Mouse (Mus musculus): Measurements from ENCODE around the gene Gadl1. TPM values are rescaled to one million over a fixed set of nuclear protein-coding genes. Genes with fewer than 3 reads are reported as not detected.
"Not testable (repeated sequence)": the region's sequence is repeated elsewhere in the genome, so short reads cannot be mapped to it uniquely, and the experiment has no call there.

Gene Gadl1
- total and polyA plus RNA-seq, 2 experiments from 2014 or later, result 0.19 to 0.50 TPM

DNA sequence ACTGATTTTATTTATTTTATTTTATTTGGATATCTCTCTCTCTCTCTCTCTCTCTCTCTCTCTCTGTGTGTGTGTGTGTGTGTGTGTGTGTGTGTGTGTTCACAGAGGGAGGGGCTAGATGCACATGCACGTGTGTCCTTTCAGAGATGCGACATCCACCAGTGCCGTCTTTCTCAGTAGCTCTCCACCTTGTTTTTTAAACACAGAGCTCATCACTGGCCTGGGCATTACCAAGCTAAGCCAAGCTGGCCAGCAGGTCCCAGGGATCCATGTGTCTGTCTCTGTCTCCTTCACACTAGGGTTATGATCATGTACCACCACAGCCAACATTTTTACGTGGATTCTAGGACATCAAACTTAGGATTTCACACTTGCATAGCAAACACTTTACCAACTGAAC, 130.7 kb downstream of the Gadl1 start:
- Histone ChIP-seq H3K36me3 (ENCODE audit: insufficient read depth) (no peaks in the 10 kb centered on the region), H3K4me1 (ENCODE audit: insufficient read depth) (no peaks in the 10 kb centered on the region), H3K27ac (ENCODE audit: low read depth, low read length) (no peak overlapping the region), H3K9me3 (ENCODE audit: low read length) (no peaks in the 10 kb centered on the region), H3K4me2 (ENCODE audit: low read depth) (no peak overlapping the region), H3K4me3 (ENCODE audit: low read depth, low read length) (no peak overlapping the region), H3K9ac (no peak overlapping the region), H3K27me3 (ENCODE audit: insufficient read depth, low read length) (no peaks in the 10 kb centered on the region)
- WGBS, result 80% methylated on average over 4 of the region's 4 CpGs
- DNase-seq (no peak), ATAC-seq (no peak)
- no peak for TF ChIP-seq CTCF (IDR thresholded peaks at IDR 0.05; ENCODE audit: low read depth)

DNA sequence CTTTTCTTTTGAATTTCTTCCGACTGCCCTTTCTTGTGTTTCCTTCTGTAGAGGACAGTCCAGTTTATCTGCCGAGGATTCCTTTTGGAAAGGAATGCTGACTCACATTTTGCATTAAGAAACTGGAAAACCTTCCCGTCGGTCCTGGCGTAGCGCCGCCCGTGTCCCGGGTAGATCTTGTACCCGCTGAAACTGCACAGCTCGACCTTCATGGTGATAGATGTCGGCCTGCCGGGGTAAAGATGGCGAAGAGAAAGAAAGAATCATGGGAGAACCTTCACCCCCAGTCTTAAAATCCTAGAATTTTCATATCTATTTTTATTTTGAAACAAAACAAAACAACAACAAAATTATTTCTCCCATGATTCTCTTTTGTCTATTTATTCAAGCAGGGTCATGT, 131.6 kb downstream of the Gadl1 start:
- not testable (repeated sequence) for H3K27ac ChIP-seq (ENCODE audit: low read depth, low read length); H3K27me3 ChIP-seq (ENCODE audit: insufficient read depth, low read length); H3K9me3 ChIP-seq (ENCODE audit: low read length); DNase-seq; H3K4me1 ChIP-seq (ENCODE audit: insufficient read depth); H3K4me3 ChIP-seq (ENCODE audit: low read depth, low read length); H3K9ac ChIP-seq; H3K4me2 ChIP-seq (ENCODE audit: low read depth); H3K36me3 ChIP-seq (ENCODE audit: insufficient read depth); ATAC-seq
- WGBS, result 93% methylated on average over 14 of the region's 14 CpGs

DNA sequence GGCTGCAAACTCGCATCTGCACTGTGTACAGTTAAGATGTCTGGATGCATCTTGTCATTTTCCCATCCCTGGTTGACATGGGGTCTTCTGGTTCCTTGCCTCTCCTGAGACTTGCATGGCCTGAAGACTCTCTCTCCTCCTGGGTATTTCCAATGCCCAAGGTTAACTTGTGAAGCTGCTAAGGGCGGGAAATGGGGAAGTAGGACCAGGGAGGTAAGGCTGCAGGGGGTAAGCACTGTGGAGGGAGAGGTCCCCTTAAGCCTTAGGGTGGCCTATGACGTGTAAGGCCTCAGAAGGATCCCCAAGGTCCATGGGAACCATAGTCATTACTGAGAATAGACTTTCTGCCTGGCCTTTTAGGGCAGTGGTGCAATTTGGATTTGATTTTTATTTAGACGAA, 132.1 kb downstream of the Gadl1 start:
- no peaks in the 10 kb centered on the region for H3K9me3 ChIP-seq (ENCODE audit: low read length)
- TF ChIP-seq CTCF (IDR thresholded peaks at IDR 0.05; ENCODE audit: low read depth), result no peak
- H3K27ac ChIP-seq (ENCODE audit: low read depth, low read length), result no peak overlapping the region
- no peaks in the 10 kb centered on the region for H3K36me3 ChIP-seq (ENCODE audit: insufficient read depth)
- no peaks in the 10 kb centered on the region for H3K27me3 ChIP-seq (ENCODE audit: insufficient read depth, low read length)
- H3K4me3 ChIP-seq (ENCODE audit: low read depth, low read length), result no peak overlapping the region
- H3K9ac ChIP-seq, result no peak overlapping the region
- 79% methylated on average over 4 of the region's 4 CpGs for WGBS
- H3K4me2 ChIP-seq (ENCODE audit: low read depth), result no peak overlapping the region
- no peaks in the 10 kb centered on the region for H3K4me1 ChIP-seq (ENCODE audit: insufficient read depth)
- no peak for DNase-seq
- ATAC-seq, result no peak

- 4% methylated on average over 3 of the region's 3 CpGs for WGBS
- no peaks in the 10 kb centered on the region for H3K36me3 ChIP-seq (ENCODE audit: insufficient read depth)
- H3K9me3 ChIP-seq (ENCODE audit: low read length), result no peaks in the 10 kb centered on the region
- no peak overlapping the region for H3K4me2 ChIP-seq (ENCODE audit: low read depth)
- H3K27me3 ChIP-seq (ENCODE audit: insufficient read depth, low read length), result no peaks in the 10 kb centered on the region
- no peaks in the 10 kb centered on the region for H3K4me1 ChIP-seq (ENCODE audit: insufficient read depth)
- no peak overlapping the region for H3K9ac ChIP-seq
- no peak overlapping the region for H3K4me3 ChIP-seq (ENCODE audit: low read depth, low read length)
- no peak overlapping the region for H3K27ac ChIP-seq (ENCODE audit: low read depth, low read length)
- peak; percentile 95 for TF ChIP-seq CTCF (IDR thresholded peaks at IDR 0.05; ENCODE audit: low read depth)
- DNase-seq (peak; percentile 93), ATAC-seq (peak; percentile 16; the same call in 1 of the 2 replicates)
Measured at GRCm38 (mm10) chr9:116041787-116042186, 132.5 kb downstream of the Gadl1 start.

- 81% methylated on average over 1 of the region's 1 CpGs for WGBS
- Histone ChIP-seq H3K9ac (no peak overlapping the region), H3K9me3 (ENCODE audit: low read length) (no peaks in the 10 kb centered on the region), H3K27me3 (ENCODE audit: insufficient read depth, low read length) (no peaks in the 10 kb centered on the region), H3K36me3 (ENCODE audit: insufficient read depth) (no peaks in the 10 kb centered on the region), H3K4me3 (ENCODE audit: low read depth, low read length) (no peak overlapping the region), H3K4me1 (ENCODE audit: insufficient read depth) (no peaks in the 10 kb centered on the region), H3K4me2 (ENCODE audit: low read depth) (no peak overlapping the region), H3K27ac (ENCODE audit: low read depth, low read length) (no peak overlapping the region)
- no peak for DNase-seq
- no peak for ATAC-seq
- 0 out of 2 replicates have a peak, but pooled peaks have one; percentile 2 for TF ChIP-seq CTCF (IDR thresholded peaks at IDR 0.05; ENCODE audit: low read depth)
Measured at GRCm38 (mm10) chr9:116049985-116050384, 140.7 kb downstream of the Gadl1 start.

DNA sequence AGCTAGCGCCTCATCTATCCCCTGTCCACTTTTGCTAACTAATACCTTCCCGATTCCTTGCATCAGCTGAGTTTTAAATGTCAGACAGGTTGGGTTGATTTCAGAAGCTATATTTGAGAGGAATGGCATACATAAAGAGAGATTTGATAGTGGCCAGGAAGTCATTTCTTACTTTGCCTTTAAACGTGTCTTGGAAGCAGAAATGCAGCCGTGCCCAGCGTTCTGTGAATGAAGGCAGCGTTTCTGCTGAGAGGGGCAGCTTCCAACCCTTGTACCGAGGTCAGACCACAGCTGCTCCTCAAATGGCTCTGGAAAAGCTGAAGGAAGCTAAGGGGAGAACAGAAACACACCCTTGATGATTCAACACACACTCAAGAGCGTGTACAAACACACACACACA, 144.7 kb downstream of the Gadl1 start:
- Histone ChIP-seq H3K36me3 (ENCODE audit: insufficient read depth) (no peaks in the 10 kb centered on the region), H3K4me3 (ENCODE audit: low read depth, low read length) (no peak overlapping the region), H3K9me3 (ENCODE audit: low read length) (no peaks in the 10 kb centered on the region), H3K9ac (no peak overlapping the region), H3K4me2 (ENCODE audit: low read depth) (no peak overlapping the region), H3K27ac (ENCODE audit: low read depth, low read length) (no peak overlapping the region), H3K27me3 (ENCODE audit: insufficient read depth, low read length) (no peaks in the 10 kb centered on the region), H3K4me1 (ENCODE audit: insufficient read depth) (no peaks in the 10 kb centered on the region)
- no peak for TF ChIP-seq CTCF (IDR thresholded peaks at IDR 0.05; ENCODE audit: low read depth)
- ATAC-seq (no peak), DNase-seq (no peak)
- WGBS, result 85% methylated on average over 8 of the region's 8 CpGs

DNA sequence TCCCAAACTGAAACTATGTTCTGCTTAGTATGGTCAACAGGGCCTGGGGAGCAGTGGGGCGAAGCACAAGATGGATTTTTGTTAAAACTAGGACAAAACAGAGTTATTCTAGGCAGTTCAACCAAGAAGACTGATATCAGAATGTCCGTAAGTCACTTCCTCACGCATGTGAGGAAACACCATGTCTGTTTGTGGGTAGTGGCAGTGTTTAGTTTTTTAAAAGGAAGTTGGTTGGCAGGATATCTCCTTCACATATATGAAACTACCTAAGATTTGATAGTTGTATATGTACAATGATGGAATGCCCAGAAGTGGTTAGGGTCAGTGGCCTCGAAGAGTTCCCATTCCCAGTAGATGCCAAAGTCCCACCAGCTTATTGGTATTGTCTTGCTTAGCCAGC, 149.2 kb downstream of the Gadl1 start:
- WGBS, result 94% methylated on average over 4 of the region's 4 CpGs
- Histone ChIP-seq H3K9ac (no peak overlapping the region), H3K4me2 (ENCODE audit: low read depth) (no peak overlapping the region), H3K36me3 (ENCODE audit: insufficient read depth) (no peaks in the 10 kb centered on the region), H3K4me1 (ENCODE audit: insufficient read depth) (no peaks in the 10 kb centered on the region), H3K9me3 (ENCODE audit: low read length) (no peaks in the 10 kb centered on the region), H3K27ac (ENCODE audit: low read depth, low read length) (no peak overlapping the region), H3K27me3 (ENCODE audit: insufficient read depth, low read length) (no peaks in the 10 kb centered on the region), H3K4me3 (ENCODE audit: low read depth, low read length) (no peak overlapping the region)
- no peak for DNase-seq
- TF ChIP-seq CTCF (IDR thresholded peaks at IDR 0.05; ENCODE audit: low read depth), result no peak
- no peak for ATAC-seq

DNA sequence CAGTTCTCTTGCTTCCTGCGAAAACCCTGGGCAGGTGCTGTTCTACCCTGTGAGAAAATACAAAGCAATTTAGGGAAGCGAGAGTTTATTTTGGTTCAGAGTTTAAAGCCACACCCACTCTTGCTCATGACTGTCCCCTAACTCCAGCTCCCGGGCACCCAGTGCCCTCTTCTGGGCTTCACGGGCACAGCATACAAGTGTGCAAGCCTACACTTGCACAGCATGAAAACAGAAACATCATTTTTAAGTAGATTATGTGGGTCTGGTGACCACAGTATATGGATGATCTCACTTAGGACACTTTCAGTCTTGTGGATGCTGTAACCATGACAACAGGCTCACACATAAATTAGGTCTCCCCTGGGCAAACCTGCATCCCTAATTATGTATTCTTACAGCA, 149.9 kb downstream of the Gadl1 start:
- DNase-seq (peak; percentile 36), ATAC-seq (peak; percentile 58; the same call in 1 of the 2 replicates)
- WGBS, result 49% methylated on average over 4 of the region's 4 CpGs
- no peaks in the 10 kb centered on the region for H3K9me3 ChIP-seq (ENCODE audit: low read length)
- H3K27me3 ChIP-seq (ENCODE audit: insufficient read depth, low read length), result no peaks in the 10 kb centered on the region
- H3K27ac ChIP-seq (ENCODE audit: low read depth, low read length), result no peak overlapping the region
- H3K4me1 ChIP-seq (ENCODE audit: insufficient read depth), result no peaks in the 10 kb centered on the region
- TF ChIP-seq CTCF (IDR thresholded peaks at IDR 0.05; ENCODE audit: low read depth), result peak; percentile 59
- no peaks in the 10 kb centered on the region for H3K36me3 ChIP-seq (ENCODE audit: insufficient read depth)
- no peak overlapping the region for H3K9ac ChIP-seq
- no peak overlapping the region for H3K4me2 ChIP-seq (ENCODE audit: low read depth)
- H3K4me3 ChIP-seq (ENCODE audit: low read depth, low read length), result no peak overlapping the region

Measured in forebrain, postnatal 0 days (tissue).